Mouse (Mus musculus): ENCODE results near the gene Bcas1.

- TF ChIP-seq CTCF (IDR thresholded peaks at IDR 0.05; ENCODE audit: control insufficient read depth, insufficient read depth, insufficient read length) (no peak), CEBPB (IDR thresholded peaks at IDR 0.05; ENCODE audit: low read depth) (no peak), MYOD1 (IDR thresholded peaks at IDR 0.05; ENCODE audit: control insufficient read depth, insufficient read length, low read depth) (no peak)
These were observed 35.7 kb downstream of the Bcas1 start for GRCm38 (mm10) chr2:170391994-170392393.

All from C2C12 (cell line).